Mouse (Mus musculus): ENCODE measurements around the gene Tmod3. TPM values are rescaled to one million over a fixed set of nuclear protein-coding genes. Genes with fewer than 3 reads are reported as not detected.

The Tmod3 gene
- polyA plus RNA-seq (2015; fragmentation: Nextera tagmentation; extraction: Ambion mirVana), result 82.3 and 85.3 TPM in 2 replicates

DNA sequence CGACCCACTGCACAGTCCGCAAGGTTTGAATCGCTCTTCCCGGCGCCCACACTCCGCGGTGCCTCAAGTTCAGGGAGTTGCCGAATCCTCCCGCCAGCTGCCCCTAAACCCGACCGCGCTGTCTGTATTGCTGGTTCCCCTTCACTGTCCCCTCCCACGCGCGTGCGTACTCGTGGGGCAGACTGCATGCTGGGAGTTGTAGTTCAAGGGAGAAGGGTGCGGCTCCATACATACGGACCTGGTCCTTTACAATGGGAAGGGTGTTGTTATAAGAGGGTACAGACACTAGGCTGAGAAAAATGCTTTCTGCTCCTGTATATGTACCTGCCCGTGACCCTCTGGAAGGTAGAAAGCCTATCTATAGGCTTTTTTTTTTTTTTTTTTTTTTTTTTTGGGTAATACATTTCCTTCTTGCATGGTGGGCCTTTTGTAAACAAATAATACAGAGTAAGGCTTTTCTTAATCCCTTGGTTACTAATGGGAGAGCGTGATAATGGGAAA lies at the start of gene Tmod3:
Gene Tmod3, minus strand, starts transcription at position 146 of the 501 bp plus-strand sequence.
- no peaks in the 10 kb centered on the region for H3K27me3 ChIP-seq
- no peaks in the 10 kb centered on the region for H3K36me3 ChIP-seq
- H3K4me2 ChIP-seq, result peak within 1 kb of the TSS; percentile 83
- peak; percentile 98 for ATAC-seq (ENCODE audit: low FRiP score)
- WGBS, result 4% methylated on average over 21 of the region's 21 CpGs
- H3K27ac ChIP-seq, result peak within 1 kb of the TSS; percentile 81
- H3K4me1 ChIP-seq (replicated peaks), result peaks cover 15% of the 10 kb centered on the region
- no peaks in the 10 kb centered on the region for H3K9me3 ChIP-seq
- peak within 1 kb of the TSS; percentile 90 for H3K9ac ChIP-seq
- peak within 1 kb of the TSS; percentile 82 for H3K4me3 ChIP-seq

- ATAC-seq (ENCODE audit: low FRiP score), result no peak
- WGBS, result 90% methylated on average over 4 of the region's 4 CpGs
- no peaks in the 10 kb centered on the region for H3K27me3 ChIP-seq
- no peak overlapping the region for H3K9ac ChIP-seq
- H3K9me3 ChIP-seq, result no peaks in the 10 kb centered on the region; the same call in 1 of the 2 replicates
- H3K27ac ChIP-seq, result no peak overlapping the region
- no peak overlapping the region for H3K4me2 ChIP-seq
- peaks cover 21% of the 10 kb centered on the region for H3K4me1 ChIP-seq (replicated peaks)
- H3K4me3 ChIP-seq, result no peak overlapping the region
- peaks cover 28% of the 10 kb centered on the region for H3K36me3 ChIP-seq
These were observed 48.0 kb upstream of the Tmod3 start for GRCm38 (mm10) chr9:75607496-75607895.

DNA sequence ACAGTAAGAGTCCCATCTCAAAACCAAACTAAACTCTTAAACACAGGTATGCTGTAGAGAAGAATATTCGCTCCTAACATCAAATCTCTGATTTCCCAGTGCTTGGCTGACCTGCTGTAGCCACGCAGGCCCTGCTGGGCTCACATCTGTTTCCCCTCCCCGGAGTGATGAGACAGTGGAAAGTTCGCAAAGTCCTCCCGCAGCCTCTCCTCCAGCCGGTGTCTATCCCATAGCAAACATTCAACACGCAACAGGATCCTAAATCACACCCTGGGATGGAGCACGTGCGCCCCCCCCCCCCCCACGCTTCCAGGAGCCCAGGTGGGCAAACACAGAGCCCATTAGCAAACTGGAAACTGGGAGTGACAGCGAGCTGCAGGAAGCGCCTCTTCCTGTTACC lies 42.1 kb upstream of the Tmod3 start:
- 67% methylated on average over 12 of the region's 12 CpGs for WGBS
- no peak overlapping the region for H3K4me3 ChIP-seq
- no peaks in the 10 kb centered on the region for H3K27me3 ChIP-seq
- H3K4me2 ChIP-seq, result no peak overlapping the region
- ATAC-seq (ENCODE audit: low FRiP score), result no peak
- no peaks in the 10 kb centered on the region; the same call in 1 of the 2 replicates for H3K9me3 ChIP-seq
- H3K4me1 ChIP-seq (replicated peaks), result peaks cover 37% of the 10 kb centered on the region
- H3K36me3 ChIP-seq, result peaks cover 38% of the 10 kb centered on the region
- H3K9ac ChIP-seq, result no peak overlapping the region
- no peak overlapping the region for H3K27ac ChIP-seq

- Histone ChIP-seq H3K27me3 (no peaks in the 10 kb centered on the region), H3K4me1 (replicated peaks) (peaks cover 37% of the 10 kb centered on the region), H3K4me3 (no peak overlapping the region), H3K4me2 (no peak overlapping the region), H3K27ac (0 out of 2 replicates have a peak overlapping the region, but pooled peaks have one; percentile 55), H3K9ac (no peak overlapping the region), H3K9me3 (no peaks in the 10 kb centered on the region; the same call in 1 of the 2 replicates), H3K36me3 (peaks cover 42% of the 10 kb centered on the region)
- 64% methylated on average over 7 of the region's 7 CpGs for WGBS
- no peak for ATAC-seq (ENCODE audit: low FRiP score)
These were observed 40.9 kb upstream of the Tmod3 start for GRCm38 (mm10) chr9:75600166-75600934.

DNA sequence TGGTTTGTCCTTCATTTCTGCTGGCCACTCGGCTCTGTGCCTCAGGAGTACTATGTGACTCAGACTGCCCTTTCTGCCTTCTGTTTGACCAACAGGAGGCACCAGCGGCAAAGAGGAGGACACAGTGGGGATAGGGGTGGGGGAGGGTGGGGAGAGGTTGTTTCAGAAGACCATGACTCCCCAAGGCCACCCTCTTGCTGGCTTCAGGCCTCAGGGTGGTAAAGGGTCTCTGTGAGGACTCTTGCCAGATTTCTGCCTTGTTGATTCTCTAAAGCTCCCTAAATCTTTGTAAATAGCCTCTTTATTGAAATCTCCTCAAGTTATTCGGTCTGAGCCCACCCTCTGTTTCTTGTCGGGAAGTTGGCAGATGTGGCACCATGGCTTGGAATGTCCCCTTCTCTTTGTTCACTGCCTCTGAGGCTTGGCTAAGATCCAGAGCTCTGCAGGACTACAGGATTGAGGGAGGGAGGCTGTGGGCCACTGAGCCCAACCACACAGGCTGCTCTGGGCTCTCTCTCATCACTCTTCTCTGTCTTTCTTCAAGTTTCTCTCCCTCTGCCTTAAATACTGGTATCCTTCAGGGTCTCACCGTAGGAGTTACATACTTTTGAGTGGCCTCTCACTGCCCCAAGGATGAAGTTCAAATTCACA lies 39.9 kb upstream of the Tmod3 start:
- H3K27me3 ChIP-seq, result no peaks in the 10 kb centered on the region
- no peak overlapping the region for H3K4me3 ChIP-seq
- no peaks in the 10 kb centered on the region; the same call in 1 of the 2 replicates for H3K9me3 ChIP-seq
- 37% methylated on average over 5 of the region's 5 CpGs for WGBS
- peak; percentile 93 for ATAC-seq (ENCODE audit: low FRiP score)
- peaks cover 37% of the 10 kb centered on the region for H3K4me1 ChIP-seq (replicated peaks)
- H3K9ac ChIP-seq, result no peak overlapping the region
- no peak overlapping the region for H3K4me2 ChIP-seq
- peaks cover 43% of the 10 kb centered on the region for H3K36me3 ChIP-seq
- peak overlapping the region; percentile 55; the same call in 1 of the 2 replicates for H3K27ac ChIP-seq

DNA sequence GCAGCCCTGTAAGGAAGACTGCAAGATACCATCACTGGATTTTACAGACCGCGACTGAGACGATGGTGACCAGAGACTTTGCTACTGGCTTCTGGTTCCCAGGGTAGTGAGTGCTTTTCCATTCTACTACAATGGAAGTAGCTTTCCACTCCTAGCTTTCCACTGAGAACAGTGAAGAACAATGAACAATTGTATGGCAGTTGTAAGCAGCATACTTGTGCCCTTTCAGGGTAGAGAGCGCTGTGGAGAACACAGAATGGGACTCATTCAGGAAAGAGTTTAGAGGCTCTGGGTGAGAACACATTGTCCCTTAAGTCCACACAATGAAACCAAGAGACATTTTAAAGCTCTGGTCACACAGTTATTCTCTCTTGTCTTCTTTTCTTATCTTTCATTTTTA lies 38.1 kb upstream of the Tmod3 start:
- Histone ChIP-seq H3K36me3 (peaks cover 50% of the 10 kb centered on the region), H3K27ac (no peak overlapping the region), H3K4me3 (no peak overlapping the region), H3K4me1 (replicated peaks) (peaks cover 43% of the 10 kb centered on the region), H3K9me3 (no peaks in the 10 kb centered on the region), H3K9ac (no peak overlapping the region), H3K4me2 (no peak overlapping the region), H3K27me3 (no peaks in the 10 kb centered on the region)
- ATAC-seq (ENCODE audit: low FRiP score), result no peak
- 75% methylated on average over 4 of the region's 4 CpGs for WGBS

DNA sequence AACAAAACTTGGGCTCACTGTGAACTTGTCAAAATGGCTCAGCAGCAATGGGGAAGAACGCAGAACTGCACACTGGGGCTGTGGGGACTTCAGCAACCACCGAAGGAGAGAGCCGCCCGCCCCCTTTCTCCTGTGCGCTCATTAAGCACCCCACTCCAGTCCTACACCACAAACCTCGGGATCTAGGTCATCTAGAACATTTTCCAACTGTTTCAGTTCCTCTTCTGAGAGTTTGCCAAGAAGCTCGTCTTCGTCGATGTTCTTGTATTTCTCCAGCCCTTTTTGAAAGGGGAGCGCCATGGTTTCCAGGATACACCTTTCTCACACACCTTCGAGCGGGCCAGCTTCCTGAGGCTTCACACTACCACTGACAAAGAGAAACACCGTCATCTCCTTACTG lies 37.6 kb upstream of the Tmod3 start:
- H3K4me3 ChIP-seq, result no peak overlapping the region
- H3K27ac ChIP-seq, result no peak overlapping the region
- no peaks in the 10 kb centered on the region for H3K9me3 ChIP-seq
- no peak for ATAC-seq (ENCODE audit: low FRiP score)
- H3K27me3 ChIP-seq, result no peaks in the 10 kb centered on the region
- H3K4me1 ChIP-seq (replicated peaks), result peaks cover 43% of the 10 kb centered on the region
- no peak overlapping the region for H3K4me2 ChIP-seq
- no peak overlapping the region for H3K9ac ChIP-seq
- peaks cover 55% of the 10 kb centered on the region for H3K36me3 ChIP-seq
- WGBS, result 94% methylated on average over 13 of the region's 13 CpGs

DNA sequence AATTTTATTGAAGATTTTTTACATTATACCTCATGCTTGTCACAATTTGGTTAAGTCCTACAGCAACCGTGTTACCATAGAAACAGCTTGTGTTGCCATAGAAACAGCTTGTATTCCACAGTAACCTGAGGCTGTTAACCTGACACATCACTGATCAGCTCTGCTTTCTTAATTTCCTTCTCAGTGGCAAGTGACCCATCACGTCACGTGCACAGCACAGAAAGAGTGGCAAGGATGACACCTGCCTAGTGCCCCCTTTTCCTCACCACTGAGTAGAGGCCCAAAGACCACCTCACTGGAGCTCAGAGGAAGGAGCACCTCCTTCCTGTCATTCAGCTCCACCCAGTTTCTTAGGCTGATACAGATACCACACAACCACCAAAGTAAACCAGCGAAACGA lies 34.0 kb upstream of the Tmod3 start:
- H3K36me3 ChIP-seq, result peaks cover 90% of the 10 kb centered on the region
- no peak overlapping the region for H3K9ac ChIP-seq
- H3K9me3 ChIP-seq, result no peaks in the 10 kb centered on the region
- ATAC-seq (ENCODE audit: low FRiP score), result peak; percentile 47; the same call in 1 of the 2 replicates
- H3K27ac ChIP-seq, result no peak overlapping the region
- no peak overlapping the region for H3K4me2 ChIP-seq
- peaks cover 13% of the 10 kb centered on the region; the same call in 1 of the 2 replicates for H3K4me1 ChIP-seq (replicated peaks)
- 82% methylated on average over 5 of the region's 5 CpGs for WGBS
- no peaks in the 10 kb centered on the region for H3K27me3 ChIP-seq
- no peak overlapping the region for H3K4me3 ChIP-seq

DNA sequence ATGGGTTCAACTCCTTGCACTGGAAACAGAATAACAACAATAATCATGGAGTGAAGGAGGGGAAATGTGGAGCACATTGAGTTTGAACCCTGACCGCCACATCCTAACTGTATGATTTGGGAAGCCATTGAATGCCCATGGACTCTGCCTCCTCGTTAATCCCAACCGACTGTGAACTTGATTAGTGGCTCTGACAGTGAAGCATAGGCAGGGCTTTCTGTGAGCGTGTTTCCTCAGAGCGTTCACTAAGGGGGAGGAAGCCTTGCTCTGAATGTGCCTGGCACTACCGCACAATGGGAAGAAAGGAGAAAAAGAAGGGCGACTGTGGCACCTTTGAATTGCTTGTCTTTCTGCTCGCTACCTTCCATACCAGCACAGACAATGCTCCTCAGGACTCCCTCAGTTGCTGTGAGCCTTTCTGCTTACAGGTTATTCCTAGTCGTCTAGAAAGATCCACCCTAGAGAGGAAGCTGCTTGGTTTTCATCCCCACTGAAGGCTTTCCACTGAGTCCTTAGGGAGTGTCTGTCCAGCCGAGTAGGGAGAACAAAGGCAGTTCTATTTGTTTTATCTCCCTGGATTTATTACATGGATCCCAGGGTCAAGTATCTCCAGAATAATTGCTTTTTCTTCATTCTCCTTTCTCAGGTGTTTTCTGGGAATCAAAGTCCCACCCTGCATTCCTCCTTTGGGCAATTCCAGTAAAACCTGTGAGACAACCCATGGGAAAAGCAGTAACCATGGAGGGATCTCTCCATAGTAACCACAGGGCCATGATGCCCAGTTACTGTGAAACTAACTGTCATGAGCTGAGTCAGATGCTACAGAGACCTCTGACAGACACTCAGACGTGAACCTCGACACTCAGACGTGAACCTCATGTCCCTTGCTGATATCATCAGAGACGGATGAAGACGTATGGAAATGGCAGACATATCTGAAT lies 30.7 kb upstream of the Tmod3 start:
- ATAC-seq (ENCODE audit: low FRiP score), result no peak
- no peaks in the 10 kb centered on the region for H3K27me3 ChIP-seq
- H3K36me3 ChIP-seq, result peaks cover 100% of the 10 kb centered on the region
- H3K9me3 ChIP-seq, result no peaks in the 10 kb centered on the region
- H3K4me3 ChIP-seq, result no peak overlapping the region
- no peak overlapping the region for H3K9ac ChIP-seq
- 84% methylated on average over 15 of the region's 15 CpGs for WGBS
- no peak overlapping the region for H3K27ac ChIP-seq
- H3K4me1 ChIP-seq (replicated peaks), result peaks cover 6% of the 10 kb centered on the region; the same call in 1 of the 2 replicates
- H3K4me2 ChIP-seq, result no peak overlapping the region

GRCm38 (mm10) chr9:75581694-75582350 lies 22.4 kb upstream of the Tmod3 start:
- peaks cover 96% of the 10 kb centered on the region for H3K36me3 ChIP-seq
- H3K9me3 ChIP-seq, result no peaks in the 10 kb centered on the region
- H3K4me1 ChIP-seq (replicated peaks), result no peaks in the 10 kb centered on the region
- no peak overlapping the region for H3K27ac ChIP-seq
- no peak overlapping the region for H3K4me2 ChIP-seq
- no peak overlapping the region for H3K9ac ChIP-seq
- 53% methylated on average over 7 of the region's 7 CpGs for WGBS
- no peak overlapping the region for H3K4me3 ChIP-seq
- ATAC-seq (ENCODE audit: low FRiP score), result no peak
- H3K27me3 ChIP-seq, result no peaks in the 10 kb centered on the region

GRCm38 (mm10) chr9:75579321-75579720 lies 19.9 kb upstream of the Tmod3 start:
- no peak overlapping the region for H3K27ac ChIP-seq
- WGBS, result 93% methylated on average over 6 of the region's 6 CpGs
- H3K36me3 ChIP-seq, result peaks cover 96% of the 10 kb centered on the region
- ATAC-seq (ENCODE audit: low FRiP score), result no peak
- H3K9me3 ChIP-seq, result no peaks in the 10 kb centered on the region
- no peak overlapping the region for H3K9ac ChIP-seq
- H3K4me2 ChIP-seq, result no peak overlapping the region
- no peaks in the 10 kb centered on the region for H3K4me1 ChIP-seq (replicated peaks)
- H3K27me3 ChIP-seq, result no peaks in the 10 kb centered on the region
- H3K4me3 ChIP-seq, result no peak overlapping the region

Data from hindbrain, embryonic 13.5 days (tissue).